Mouse (Mus musculus): ENCODE results near the gene Csrnp1. TPM values are rescaled to one million over a fixed set of nuclear protein-coding genes. Genes with fewer than 3 reads are reported as not detected.

Csrnp1 gene
- total RNA-seq, 1 experiment from 2014 or later: 16.9 TPM

DNA sequence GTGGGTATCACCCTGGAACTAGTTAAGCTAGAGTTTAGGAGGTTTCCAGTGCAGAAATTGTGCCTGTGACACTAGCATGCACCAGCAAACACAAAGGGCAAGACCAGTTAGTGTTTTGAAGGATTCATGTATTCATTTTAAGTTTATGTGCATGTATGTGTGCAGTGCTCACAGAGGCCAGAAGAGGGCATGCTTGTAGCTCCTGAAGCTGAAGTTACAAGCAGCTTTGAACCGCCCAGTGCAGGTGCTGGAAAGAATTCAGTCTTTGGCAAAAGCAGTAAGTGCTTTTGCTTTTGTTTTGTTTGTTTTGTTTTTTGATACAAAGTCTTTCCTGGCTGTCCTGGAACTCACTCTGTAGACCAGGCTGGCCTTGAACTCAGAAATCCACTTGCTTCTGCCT lies 23.4 kb upstream of the Csrnp1 start:
- no peak for ATAC-seq (replicated peaks; ENCODE audit: low read depth, poor library complexity, severe bottlenecking)

DNA sequence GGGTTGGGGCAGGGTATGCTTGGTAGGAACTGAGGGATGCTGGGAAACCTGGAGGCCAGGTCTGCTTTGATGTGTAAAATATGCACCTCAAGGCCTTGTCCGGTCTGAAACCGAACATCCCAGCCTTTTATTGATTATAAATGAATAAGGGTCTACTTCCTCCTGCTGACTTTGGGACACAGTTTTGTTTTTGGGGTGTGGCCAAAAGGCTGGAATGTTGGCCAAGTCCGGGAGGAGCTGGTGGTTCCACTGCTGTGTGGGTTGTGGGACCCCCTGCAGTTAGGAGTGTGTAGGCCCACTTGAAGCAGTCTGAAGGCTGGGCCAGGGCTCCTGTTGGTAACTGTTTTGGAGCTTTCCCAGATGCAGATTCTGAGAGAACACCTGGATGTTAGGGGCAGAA lies 21.5 kb upstream of the Csrnp1 start:
- no peak for ATAC-seq (replicated peaks; ENCODE audit: low read depth, poor library complexity, severe bottlenecking)

DNA sequence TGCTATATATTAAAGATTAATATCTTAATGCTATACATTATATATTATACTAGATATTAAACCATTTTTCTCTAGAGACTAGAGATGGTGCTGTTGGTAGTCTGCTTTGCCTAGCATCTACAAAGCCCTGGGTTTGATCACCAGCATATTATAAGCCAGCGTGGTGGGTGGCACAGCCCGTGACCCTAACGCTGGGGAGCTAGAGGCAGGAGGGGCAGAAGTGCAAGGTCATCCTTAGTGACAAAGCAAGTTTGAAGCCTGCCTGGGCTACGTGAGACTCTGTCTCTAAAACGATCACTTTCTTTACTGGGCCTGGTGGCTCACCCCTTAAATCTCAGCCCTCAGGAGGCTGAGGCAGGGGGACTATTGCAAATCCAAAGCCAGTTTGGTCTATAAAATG lies 18.4 kb upstream of the Csrnp1 start:
- no peak for ATAC-seq (replicated peaks; ENCODE audit: low read depth, poor library complexity, severe bottlenecking)

DNA sequence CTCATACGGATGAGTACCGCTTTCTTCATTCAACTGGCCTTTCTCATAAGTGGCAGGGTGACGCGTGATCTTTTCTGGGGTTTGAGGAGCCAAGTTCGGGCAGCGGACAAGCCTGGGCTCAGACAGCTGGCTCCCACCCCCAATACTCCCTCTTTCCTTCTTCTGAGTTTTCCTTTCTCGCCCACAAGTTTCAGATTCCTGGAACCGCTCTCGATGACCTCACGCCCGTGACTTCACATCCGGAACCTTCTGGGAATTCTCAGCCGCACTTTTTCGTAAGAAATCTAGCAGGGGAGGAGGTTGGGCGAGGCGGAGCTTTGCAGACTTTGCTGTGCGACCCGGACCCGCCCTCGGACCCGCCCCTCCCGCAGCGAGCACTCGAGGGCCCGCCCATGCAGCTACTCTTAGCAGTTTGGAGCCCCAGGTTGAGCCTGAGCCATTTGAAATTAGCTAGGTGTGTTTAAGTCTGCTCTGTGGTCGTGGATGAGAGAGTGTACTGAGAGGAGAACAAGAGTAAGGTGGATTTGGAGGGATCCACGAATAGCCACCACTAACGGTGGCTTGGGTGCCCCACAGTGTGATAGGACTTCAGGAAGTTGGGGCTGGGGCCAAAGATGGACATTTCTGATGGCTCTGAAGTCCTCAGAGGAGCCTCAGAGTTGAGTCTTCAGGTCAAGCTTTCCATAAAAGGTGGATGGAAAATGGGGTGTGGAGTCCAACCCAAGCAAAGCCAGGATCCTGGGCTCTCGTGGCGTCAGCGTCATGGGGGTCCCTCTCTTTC lies 17.7 kb upstream of the Csrnp1 start:
- ATAC-seq (replicated peaks; ENCODE audit: low read depth, poor library complexity, severe bottlenecking): peak; percentile 90

DNA sequence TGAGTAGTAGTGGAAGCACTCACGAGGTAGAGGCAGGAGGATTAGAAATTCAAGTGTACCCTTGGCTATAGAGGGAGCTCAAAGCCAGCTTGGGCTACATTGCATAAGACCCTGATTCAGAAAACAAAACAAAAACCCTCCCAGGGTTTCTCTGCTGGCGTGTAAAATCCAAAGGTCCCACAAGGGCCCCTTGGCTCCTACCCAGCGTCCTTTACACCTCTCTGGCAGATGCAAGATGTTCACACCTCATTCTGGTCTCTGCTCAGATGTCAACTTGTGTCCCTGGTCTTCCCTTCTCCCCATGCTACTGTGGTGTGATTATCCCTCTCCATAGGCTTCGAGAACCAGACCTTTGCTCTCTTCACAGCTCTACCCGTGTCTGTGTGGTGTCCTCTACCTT lies 16.3 kb upstream of the Csrnp1 start:
- no peak for ATAC-seq (replicated peaks; ENCODE audit: low read depth, poor library complexity, severe bottlenecking)

DNA sequence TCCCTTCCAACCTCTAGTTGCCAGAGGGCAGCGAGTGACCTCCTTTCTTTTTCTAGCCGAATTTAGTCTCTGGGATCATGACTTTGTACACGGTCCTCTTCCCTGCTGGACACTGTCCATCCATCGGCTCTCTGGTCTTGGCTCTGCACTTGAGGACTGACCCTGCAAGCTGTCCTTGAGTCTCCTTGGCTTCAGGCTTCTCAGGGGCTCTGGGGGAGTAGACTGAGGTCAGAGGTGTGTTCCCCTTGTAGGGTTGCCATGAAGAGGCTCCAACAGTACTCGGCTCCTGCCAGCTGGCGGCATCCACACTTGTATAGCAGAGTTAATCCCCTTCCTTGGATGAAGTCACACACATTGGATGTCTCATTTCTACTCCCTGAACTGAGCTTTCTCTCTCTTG lies 15.2 kb upstream of the Csrnp1 start:
- ATAC-seq (replicated peaks; ENCODE audit: low read depth, poor library complexity, severe bottlenecking): no peak

DNA sequence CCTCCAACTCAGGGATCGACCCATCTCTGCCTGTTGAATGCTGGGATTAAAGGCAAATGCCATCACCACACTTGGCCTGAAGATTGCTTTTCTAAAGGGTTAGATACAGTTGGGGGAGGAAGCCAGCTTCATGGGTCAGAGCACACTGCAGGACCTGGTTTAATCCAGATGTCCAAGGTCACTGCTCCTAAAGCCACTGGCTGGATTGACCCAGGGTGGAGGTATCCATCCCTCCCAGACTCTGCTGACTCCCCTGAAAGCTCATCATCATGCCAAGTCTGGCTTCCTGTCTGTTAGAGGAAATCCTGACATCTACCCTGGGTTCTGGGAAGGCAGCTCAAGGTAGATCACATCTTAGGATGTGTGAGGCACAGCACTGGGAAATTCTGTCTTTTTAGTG lies 14.3 kb upstream of the Csrnp1 start:
- ATAC-seq (replicated peaks; ENCODE audit: low read depth, poor library complexity, severe bottlenecking): no peak

DNA sequence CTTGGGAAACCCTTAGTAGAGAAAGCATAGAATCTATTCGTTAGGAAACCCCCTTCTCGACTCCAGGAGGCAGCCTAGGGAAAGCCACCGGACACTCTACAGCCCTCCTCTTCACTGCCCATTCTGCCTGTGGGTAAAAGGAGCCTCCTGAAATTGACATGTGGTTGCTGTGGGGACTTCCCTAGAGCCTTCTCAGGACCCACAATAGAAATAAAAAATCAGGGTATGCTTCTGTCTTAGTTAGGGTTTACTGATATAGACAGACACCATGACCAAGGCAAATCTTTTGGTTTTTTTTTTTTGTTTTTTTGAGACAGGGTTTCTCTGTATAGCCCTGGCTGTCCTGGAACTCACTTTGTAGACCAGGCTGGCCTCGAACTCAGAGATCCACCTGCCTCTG lies 11.6 kb upstream of the Csrnp1 start:
- ATAC-seq (replicated peaks; ENCODE audit: low read depth, poor library complexity, severe bottlenecking): 0 out of 2 replicates have a peak, but pooled peaks have one; percentile 36

DNA sequence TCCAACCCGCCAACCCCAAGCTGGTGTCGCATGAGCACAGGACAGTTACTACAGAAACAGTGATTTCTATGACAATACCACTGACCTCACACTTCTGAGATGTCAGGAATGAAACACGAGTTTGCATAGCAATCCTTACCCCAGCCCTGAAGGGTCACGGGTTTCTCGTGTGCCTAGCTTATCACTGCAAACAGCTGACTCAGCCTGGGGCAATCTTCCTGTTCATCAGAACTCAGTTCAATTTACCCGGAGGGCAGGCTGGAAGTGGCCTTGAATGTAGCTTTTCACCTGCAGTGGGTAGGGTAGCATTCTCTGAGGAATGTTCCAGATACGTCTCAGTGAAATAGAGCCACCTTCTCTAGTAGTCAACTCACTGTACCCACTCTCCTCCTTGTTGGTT lies 9.7 kb upstream of the Csrnp1 start:
- ATAC-seq (replicated peaks; ENCODE audit: low read depth, poor library complexity, severe bottlenecking): 0 out of 2 replicates have a peak, but pooled peaks have one; percentile 18

DNA sequence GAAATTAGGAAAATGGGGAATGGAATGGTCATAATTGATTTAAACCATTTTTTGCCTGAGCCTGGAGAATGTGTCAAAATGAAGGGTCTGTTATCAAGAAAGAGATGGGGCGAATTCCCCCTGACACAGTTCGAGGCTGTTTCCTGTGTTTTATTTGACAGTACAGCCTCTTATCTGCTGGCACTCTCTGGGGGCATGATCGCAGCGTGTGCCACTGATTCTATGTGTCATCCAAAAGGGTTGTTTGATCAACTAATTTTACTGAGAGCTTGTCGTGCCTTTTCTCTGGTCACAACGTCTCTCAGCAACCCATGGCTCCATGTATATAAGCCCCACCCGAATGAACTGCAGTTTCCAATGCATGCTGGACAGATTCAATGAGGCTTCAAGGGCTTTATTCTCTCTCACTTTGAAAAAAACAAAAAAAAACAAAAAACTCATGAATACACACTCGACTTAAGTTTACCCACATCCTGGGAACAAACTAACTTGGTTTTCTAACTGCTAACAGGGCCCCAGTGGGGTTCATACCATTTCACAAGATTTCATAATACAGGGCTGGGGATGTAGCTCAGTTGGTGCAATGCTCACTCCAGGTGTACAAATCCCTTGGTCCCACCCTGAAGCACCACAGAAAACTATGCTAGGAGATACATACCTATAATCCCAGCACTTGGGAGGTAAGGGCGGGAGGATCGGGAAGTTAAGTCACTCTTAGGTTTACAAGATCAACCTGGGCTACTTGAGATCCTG lies 8.8 kb upstream of the Csrnp1 start:
- 0 out of 2 replicates have a peak, but pooled peaks have one; percentile 11 for ATAC-seq (replicated peaks; ENCODE audit: low read depth, poor library complexity, severe bottlenecking)

DNA sequence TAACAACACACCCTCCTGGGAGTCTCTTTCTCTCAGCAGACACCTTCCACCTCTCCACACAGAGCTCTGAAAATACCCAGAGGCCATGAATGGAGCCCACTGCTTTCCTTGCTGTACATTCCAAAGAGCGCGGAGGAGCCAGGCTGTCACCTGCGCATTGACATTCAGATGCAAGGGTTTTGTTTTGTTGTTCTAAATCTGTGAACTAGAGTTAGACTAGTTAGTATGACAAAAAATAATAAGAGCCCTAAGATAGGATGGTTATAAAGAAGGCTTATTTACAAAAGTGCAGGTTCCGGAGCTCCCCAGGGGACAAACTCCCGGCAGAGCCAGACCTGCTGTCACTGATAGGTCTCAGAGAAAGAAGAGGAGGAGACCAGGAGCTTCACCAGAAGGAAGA lies 6.9 kb upstream of the Csrnp1 start:
- no peak for ATAC-seq (replicated peaks; ENCODE audit: low read depth, poor library complexity, severe bottlenecking)

DNA sequence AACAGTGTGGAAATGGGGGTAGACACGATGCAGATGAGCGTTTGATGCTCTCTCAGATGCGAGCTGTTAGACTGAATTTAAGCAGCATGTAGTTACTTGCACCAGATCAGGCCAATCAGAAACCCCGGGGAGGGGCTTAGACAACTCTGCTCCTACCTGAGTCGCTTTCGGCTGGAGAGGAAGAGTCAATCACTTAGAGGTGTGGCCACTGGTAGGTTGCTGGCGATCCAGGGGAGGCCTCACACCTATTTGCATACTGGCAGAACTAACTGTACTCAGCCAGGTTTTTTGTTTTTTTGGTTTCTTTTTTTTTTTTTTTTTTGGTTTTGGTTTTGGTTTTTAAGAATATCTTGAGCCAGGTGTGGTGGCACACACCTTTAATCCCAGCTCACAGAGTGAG lies 3.8 kb upstream of the Csrnp1 start:
- ATAC-seq (replicated peaks; ENCODE audit: low read depth, poor library complexity, severe bottlenecking): no peak

DNA sequence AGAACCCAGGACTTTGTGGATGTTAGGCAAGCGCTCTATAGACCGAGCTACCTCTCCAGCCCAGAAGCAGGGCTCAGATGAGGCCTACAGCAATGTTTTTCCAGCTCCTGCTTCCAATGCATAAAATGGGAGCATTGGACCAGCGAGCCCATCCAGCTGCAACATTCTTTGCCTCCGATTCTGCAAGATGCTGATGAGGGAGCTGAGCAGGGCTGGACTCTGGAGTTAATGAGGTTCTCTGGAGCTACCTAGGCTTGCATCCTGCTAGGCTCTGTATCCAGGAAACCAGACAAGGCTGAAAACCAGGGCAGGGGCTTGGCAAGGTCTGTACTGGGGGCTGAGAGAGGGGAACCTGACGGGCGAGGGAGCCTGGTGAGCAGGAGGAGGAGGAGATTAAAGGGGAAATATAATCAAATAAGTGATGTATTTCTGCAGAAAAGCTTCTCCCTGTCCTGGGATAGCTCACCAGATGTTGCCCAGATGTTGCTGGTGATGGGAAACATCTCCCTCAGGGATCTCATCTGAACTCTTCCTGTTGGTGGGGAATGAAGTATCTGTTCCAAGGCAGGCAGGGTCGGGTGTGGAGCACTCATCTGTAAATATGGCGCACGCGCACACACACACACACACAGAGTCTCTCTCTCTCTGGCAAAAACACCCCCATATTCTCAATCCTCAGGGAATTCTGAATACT lies 1.6 kb upstream of the Csrnp1 start:
- no peak for ATAC-seq (replicated peaks; ENCODE audit: low read depth, poor library complexity, severe bottlenecking)

DNA sequence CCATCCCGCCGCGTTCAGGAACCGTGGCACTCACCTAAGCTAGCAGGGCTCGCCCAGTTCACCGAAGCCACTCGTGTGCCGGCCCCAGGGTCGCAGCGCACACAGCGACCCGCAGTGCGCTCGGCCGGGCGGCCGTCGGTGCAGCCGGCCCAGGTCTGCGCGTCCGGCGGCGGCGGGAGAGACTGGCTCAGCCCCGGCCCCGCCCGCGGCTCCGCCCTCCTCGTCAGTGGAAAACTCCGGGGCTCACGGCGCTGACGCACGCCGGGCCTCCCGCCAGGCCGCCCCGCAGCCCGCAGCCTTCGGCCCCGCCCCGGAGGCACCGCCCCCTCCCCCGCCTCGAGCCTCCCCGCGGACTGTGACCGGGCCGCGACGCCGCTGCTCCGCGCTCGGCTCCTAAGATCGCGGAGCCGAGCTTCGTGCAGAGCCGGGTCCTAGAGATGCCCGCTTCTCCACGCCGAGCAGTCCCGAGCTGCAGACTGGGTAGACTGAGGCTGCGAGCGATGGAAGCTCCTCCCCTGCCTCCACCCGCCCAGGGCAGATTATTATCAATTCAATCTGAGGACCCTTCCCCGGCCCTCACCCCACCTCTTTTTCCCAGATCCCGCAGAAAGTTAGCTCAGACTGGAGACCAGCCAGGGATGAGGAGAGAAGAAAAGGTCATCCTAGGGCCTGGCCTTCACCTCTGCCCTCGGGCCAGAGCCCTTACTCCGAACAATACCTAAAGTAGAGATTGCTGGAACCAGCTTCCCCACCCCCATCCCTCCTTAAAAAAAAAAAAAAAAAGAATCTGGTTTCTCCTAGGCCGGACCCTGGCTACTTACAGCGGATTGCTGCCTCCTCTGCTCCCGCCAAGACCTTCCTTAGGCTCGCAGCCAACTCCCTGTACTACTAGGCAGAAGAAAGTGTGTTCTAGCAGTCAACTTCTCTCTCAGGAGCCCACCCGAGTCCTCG lies 598 bp downstream of the Csrnp1 start:
- peak; percentile 31 for ATAC-seq (replicated peaks; ENCODE audit: low read depth, poor library complexity, severe bottlenecking)

DNA sequence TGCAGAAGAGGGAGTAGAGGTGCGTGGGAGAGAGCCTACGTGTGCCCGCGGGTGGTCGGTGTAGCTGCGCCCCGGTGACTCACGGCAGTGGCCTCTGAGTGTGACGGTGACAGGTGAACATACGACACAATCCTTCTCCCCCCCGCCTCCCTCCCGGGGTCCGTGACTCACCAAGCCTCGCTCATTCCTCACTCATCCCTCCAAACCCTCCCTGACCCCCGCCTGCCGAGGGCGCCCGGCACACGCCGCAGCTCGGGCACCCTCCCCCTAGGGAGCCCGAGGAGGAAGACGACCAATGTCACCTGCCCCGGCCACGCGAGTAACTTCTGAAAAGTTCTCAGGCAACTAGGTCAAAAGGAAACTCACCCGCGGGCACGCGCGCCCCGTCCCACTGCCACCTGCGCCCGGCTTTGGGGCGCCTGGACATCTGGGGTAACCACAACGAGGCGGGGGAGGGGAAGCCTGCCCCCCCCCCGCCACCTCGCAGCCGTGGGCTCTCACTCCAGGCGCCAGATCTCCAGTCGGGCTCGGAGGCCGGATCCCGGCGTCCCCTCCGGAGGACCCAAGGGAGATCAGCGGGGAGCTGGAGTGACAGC lies 1.4 kb downstream of the Csrnp1 start:
- ATAC-seq (replicated peaks; ENCODE audit: low read depth, poor library complexity, severe bottlenecking): no peak

DNA sequence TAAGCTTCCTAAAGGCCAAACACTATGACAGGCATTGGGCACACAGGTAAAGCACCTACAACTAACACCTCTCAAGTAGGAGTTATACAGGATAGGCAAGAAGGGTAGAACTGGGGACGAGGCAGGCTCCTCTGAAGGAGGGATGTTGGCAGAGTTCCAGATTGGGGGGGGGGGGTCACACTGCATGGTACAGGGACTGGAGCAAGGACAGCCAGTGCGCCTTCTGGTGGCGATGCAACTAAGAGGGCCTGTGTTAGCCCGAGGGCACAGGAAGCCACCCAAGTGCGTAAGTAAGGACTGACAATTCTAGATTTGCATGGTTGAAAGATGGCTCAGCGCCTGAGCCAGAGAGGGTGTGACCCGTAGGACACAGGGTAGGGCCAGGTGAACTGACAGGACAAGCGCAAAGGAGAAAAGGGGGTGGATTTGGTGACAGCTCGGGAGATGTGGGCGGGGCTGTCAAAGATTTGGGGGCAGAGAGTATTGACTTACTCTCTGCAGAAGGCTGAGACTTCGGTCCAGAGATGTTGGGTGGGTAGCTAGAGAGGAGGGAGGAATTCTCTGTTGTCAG lies 2.1 kb downstream of the Csrnp1 start:
- peak; percentile 19 for ATAC-seq (replicated peaks; ENCODE audit: low read depth, poor library complexity, severe bottlenecking)

DNA sequence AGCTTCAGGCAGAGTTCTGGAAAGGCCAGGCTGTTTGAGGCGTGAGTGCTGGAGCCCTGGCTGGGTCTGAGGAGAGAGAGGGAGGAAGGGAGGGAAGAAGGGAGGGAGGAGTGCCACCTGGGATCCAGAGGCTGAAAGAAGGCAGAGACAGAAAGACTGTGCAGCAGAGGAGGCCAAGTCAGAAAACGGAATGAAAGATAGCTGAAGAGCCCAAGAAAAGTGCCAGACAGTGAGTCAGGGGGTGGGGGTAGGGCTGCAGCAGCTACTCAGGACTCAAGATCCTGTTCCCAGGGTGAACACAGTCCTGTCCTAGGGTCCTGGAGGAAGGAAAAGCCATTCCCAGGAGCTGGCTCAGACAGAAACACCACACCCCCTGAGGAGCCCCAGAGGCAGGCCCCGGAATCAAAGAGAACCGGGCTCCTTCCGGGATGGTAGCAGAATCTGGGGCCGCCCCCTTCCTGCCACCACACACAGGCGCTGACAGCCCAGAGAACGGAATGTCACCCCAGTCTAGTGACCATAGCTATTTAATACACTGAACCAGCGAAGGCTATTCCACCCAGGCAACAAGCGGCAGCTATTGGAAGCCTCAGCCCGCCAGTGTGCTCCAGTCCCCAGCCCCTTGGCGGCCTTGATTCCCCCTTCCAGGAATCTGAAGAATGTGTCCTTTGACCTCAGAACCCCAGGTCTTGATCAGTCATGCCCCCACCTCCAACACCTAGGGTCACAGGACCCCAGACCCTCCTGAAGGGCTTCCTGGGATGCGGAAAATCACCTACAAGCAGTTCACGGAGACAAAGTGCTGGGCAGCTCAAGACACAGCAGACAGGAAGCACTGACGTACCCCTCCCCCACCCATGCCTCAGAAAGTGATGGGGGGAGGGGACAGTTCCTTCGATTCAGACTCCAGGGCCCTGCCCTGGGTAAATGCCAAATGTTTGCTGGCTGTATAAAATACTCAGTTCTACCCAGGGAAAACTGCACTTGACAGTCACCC lies 3.0 kb downstream of the Csrnp1 start:
- ATAC-seq (replicated peaks; ENCODE audit: low read depth, poor library complexity, severe bottlenecking): peak; percentile 51

DNA sequence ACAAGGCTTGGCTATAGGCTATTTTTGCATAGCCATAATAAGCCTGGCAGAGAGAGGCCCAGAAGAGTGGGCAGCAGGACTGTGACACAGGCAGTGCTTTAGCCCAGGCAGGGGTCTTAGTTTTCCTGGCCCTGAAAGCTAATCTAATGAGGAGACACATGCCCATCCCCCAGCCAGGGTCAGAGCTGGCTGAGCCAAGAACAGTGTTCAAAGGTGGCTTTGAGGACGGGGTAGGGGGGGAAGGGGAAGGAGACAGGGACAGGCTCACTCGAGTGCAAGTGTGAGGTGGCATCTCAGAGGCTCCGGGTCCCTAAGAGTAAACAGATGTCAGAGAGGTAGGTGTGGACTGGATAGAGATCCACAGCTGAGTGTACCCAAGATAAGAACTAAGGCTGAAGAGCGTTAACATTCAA lies 3.7 kb downstream of the Csrnp1 start:
- ATAC-seq (replicated peaks; ENCODE audit: low read depth, poor library complexity, severe bottlenecking): no peak

Measured in common myeloid progenitor, adult 5-6 weeks (primary cell).